Mouse (Mus musculus): ENCODE data around the gene Mocs3.

Mocs3 gene

DNA sequence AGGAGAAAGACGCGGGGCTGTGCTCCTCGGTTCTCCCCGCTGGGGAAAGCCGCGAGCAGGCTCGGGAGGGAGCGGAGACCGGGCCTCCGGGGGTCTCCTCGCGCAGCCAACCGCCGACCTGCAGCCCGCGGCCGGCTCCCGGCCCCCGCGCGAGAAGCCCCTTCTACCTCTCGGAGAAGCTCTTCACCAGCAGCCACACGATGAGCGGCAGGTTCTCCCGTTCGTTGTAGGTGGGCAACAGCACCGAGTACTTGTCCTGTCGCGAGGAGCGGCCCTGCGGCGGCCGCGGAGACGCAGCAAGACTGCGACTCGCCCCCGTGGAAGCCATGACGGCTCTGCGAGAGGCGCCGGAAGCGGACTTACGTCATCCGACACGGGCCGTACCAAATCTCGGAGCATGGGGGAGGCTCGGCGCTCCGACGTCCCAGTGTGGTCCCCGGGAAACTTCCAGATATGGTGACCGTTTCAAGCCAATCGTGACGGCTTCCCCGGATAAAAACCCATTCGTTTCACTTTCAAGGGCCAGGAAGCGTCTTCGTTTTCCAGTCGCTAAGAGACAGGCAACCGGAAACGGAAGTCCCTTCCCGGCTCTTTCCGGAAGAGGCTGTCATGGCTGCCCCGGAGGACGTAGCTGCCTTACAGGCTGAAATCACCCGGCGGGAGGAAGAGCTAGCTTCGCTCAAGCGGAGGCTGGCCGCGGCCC is at the start of gene Mocs3, which contains the start of the genes Gm20716 and Dpm1:
Mocs3 (plus strand) TSS at position 597 of the 703 bp plus-strand sequence.
Gm20716 (minus strand) TSS at position 339 of the 703 bp plus-strand sequence.
Dpm1 (minus strand) TSS at position 566 of the 703 bp plus-strand sequence.
- peak; percentile 92 for DNase-seq (ENCODE audit: low spot score)

DNA sequence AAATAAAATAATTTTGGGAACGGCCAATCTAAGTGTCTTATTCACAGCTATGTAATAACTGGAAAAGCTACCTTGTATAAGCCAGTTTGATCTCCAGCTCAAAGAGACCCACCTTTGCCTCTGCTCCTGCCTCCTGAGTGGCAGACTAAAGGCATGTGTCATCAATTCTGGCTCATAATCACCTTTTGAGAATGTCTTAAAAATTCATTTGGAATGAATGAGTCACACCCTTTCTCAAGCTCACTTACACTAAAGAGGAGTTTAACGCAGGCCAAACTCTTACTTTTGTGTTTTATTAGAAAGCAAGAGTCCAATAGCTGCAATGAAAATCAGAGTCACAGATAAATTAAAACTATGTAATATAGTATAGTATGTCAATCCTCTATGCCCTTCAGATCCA is 38.6 kb upstream of the Mocs3 start:
- DNase-seq (ENCODE audit: low spot score): no peak

DNA sequence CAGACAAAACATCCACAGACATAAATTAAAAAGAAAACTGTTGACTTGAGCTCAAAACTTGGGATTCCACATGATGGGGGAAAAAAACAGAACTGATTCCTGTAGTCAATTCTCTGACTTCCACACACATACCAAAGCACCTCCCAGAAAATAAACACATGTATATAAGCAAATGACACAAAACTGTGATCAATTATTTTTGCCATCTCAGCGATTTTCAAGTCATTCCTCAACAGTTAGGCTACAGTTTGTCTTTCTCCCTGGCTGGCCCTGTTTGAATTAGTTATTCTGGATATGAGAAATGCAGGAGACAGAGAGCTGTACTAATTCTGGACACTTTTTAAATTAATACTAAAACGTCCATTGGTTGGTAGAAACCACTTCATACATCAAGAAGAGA is 36.7 kb upstream of the Mocs3 start:
- no peak for DNase-seq (ENCODE audit: low spot score)

DNA sequence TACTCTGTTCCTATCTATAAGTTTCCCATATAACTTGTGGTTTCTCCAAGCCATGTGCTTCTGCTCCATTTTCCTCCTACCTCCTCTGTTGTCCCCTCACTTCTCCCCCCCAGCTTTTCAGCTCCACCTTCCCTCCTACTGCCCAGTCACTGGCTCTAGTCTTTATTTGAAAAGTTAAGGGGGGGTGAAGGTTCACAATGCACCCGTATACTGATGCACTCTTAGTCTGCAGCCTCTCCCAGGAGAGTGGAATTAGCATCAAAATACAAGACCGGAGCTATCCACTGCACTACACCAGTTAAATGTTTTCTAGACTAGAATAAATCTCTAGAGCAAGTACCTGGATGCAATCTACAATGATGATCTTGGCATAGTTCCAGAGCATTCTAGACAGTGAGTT is 34.7 kb upstream of the Mocs3 start:
- DNase-seq (ENCODE audit: low spot score): no peak

DNA sequence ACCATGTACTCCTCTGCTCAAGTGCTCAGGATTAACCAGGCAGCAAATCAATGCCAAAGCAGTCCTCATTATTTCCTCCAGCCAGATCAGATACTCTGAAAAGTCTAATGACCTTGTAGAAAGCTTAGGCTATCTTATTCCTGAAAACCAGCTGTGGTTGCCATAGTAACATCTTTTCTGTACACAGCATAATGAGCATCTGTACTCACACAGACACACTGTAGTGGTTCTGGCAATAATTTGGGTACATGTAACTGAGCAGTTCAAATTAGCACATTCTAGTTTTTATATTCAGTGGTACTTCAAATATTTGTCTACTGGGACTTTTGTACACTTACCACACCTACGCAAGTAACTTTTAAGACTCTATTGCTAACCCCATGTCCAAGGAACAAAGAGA is 32.0 kb upstream of the Mocs3 start:
- DNase-seq (ENCODE audit: low spot score): no peak

DNA sequence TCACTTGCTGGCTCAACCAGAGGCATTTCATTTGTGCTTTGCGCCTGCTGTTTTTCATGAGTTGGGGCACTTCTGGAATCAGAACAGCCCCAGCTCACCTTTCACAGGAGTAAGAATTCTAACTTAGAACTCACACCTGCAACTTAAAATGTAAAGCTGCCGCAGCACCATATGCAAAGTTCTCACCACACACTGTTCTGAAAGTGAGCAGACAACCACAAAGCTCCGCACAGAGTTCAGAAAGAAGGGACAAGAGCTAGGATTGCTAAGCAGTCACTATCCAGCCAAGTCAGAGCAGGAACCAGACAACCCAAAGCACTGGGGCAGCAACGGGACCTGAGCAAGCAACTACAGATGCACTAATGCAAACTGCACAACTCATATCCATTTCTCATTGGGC is 30.9 kb upstream of the Mocs3 start:
- no peak for DNase-seq (ENCODE audit: low spot score)

DNA sequence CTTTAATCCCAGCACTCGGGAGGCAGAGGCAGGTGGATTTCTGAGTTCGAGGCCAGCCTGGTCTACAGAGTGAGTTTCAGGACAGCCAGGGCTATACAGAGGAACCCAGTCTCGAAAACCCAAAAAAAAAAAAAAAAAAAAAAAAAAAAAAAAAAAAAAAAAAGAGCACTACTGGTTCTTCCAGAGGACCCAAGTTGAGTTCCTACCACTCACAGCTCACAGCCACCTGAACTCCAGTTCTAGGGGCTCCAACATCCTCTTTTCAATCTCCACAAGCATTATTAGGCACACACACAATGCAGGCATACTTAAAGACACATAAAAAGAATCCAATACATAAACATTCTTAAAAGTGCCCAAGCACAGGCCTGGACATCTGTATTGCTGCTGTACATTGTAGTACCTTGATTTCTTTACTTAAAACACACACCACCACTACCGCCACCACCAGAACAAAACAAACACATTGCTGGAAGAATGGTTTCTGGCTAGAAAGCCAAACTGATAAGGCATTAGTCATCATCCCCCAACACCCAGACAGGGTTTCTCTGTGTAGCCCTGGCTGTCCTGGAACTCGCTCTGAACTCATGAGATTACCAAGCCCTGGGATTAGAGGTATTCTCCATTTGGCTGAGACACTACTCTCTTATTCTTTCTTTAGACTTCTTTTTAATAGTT is 30.3 kb upstream of the Mocs3 start:
- DNase-seq (ENCODE audit: low spot score): peak; percentile 37

DNA sequence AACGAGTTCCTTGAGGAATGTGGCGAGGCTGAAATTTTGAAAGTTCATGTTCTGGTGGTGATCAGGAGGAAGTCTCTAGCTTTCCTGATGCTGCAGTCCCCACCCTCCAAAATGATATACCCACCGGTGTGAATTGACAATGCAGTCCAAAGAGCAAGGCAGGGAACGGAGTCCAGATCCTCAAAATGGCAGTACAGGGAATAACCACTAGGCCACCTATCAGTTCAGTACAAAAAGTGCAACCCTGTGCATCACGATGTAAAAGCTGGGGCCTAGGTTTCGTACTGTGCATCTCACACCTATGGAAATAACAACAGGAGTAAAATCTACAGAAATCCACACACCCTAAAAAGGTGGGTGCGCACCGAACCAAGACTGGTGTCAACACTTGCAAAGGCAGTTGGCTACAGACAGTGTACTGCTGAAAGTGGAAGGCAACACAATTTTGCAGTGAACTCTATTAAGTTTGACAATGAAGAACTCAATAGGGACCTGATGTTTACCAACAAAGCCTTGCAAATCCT is 25.9 kb upstream of the Mocs3 start:
- DNase-seq (ENCODE audit: low spot score): no peak

DNA sequence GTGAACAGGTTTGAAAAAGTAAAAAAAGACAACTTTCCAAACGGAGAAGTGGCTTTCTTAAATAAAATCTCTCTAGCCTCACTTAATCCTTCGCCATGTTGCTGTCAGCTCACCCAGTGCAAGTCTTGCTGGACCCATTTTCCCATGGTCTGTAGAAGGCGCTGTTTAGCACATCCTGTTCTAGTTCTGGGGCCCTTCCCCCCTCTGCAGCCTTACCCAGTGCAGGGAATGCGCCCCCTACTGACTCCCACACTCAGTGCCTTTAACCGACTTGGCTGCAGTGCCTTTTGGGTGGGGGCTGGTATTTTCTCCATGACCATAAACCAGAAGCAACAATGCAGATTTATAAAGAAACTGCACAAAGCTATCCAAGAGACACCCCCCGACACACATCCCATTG is 25.2 kb upstream of the Mocs3 start:
- DNase-seq (ENCODE audit: low spot score): peak; percentile 87

DNA sequence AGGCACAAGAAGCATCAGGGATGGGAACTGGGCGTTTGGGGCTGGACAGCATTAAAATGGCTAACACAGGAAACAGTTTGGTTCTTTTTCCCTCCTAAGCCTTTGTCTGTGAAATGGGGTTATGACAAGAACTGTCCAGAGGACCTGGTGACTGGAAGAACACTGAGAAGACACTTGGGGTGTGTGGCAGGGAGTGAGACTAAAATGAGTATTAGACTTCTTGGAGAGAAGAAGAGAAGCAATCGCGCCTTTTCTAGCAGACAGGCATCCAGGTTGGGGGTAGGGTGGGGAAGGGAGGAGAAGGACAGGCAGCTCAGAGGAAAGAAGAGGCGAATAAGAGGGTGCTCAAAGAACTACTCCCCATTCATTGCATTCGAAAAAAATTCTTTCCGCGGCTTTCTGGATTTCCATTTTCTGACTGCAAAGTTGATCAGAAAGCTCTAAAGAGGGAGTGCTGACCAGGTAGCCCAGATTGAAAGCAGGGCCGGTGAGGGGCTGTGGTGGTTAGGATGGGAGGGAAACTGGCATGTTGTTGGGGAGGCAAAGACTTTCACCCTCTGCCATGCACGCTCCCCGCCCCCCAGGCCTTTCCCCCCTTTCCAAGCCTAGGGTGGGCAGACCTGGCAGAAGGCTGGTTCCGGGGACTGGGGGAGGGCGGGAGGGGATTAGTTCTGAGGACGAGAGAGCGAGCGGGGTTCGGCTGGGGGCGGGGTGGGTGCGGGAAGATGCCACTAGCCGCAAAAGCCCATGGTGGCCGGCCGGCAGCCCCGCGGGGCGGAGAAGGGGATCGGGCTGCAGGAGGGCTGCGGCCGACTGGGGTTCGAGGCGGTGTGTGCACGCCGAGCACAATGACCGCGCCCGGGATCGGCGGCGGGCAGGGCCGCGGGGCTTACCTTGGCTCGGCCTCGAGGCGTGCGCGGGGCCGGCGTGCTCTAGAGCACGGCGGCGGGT is 24.5 kb upstream of the Mocs3 start:
- DNase-seq (ENCODE audit: low spot score): peak; percentile 55

DNA sequence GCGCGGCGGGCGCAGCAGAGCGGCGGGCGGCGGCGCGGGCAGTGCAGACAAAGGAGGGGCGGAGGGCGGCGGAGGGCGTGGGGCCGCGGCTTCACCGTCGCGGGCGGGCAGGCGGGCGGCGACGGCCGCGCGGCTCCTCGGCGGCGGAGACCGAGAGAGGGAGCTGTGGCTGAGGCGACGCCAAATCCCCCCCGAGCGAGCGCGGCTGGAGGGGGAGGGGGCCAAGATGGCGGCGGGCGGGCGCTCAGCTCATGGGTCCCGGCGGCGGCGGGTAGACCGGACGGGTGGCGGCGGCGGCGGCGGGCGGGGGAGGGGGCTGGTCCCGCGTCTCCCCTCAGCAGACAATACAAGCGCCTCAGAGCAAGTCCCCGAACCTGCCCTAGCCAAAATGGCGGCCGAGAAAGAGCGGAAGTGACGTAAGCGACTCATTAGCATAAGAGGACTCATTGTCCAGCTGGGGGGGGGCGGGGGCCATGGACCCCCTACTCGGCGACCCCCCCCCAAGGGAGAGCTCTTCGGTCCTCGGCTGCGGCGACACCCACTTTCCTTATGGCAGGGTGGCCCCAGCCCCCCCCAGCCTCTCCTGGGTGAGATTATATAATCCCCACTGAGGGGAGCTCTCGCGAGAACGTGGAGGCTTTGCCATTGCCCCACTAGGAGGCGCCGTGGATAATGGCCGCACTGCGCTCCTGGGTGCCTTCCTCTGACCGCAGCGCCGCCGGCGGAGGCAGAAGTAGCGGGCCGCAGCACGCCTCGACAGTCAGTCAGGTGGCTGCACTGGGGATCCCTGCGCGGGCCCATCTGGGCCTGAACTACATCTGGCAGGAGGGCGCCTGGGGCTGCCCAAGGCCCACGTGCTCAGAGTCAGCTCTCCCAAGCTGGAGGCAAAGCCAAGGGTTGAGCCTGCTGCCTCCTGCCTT is 23.4 kb upstream of the Mocs3 start, which contains the start of gene Adnp:
Adnp (minus strand) TSS at position 388 of the 920 bp plus-strand sequence.
- peak; percentile 97 for DNase-seq (ENCODE audit: low spot score)

DNA sequence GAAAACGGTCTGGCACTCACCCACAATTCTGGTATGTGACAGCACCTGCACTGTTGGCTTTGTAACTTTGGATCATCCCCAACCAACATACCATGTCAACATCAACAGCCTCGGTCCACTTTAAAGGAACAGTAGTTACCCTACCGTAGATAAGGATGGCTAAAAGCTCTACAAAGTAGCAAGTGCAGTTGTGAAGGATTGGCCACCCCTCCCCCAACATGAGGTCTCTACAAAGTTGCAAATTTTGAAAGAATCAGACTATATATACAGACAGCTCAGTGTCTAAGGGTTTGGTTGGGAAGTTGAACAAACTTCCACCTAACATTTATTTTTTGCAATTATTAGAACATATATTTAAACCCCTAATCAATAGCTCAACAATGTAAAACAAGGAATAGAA is 22.5 kb upstream of the Mocs3 start:
- DNase-seq (ENCODE audit: low spot score): no peak

DNA sequence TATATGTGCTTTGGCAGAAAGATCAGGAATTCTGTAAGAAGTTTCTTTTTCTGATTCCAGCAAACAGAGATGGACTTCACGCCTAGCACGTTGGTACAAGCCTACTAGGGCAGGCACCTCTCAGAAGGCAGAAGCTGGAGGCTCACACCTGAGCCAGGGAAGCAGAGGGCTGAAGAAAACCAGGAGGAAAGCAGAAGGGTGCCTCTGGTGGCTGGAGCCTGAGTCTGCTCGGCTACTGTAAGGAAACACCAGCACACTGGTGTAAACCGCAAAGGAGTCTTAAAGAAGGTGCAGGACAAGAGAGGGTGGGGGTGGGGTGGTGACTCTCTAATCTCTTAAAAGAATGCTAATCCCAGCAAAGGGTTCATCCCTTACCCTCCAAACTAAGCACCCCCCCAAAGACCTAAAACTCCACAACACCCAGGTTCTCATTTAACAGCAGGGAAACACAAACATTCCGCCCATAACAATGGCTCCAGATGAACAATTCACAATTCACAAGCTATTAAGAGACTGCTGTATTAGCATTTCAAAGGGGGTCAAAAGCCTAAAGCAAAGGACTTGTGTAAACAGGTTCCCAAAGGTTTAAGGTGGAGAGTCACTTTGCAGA is 16.5 kb upstream of the Mocs3 start:
- DNase-seq (ENCODE audit: low spot score): no peak

DNA sequence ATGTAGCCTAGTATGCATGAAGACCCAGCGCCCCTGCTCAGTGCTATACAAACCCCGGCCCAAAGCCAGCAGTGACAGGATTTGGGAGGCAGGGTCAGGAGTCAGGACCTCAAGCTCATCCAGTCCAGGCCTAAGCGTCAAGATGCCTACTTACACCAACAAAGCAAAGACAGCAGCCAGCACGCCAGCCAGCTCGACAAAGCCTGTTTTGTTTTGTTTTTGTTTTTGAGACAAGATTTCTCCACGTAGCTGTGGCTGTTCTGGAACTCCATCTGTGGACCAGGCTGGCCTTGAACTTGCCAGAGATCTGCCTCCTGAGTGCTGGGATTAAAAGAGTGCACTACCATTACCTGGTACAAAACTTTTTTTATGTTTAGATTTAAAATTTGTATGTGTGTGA is 7.1 kb upstream of the Mocs3 start:
- no peak for DNase-seq (ENCODE audit: low spot score)

DNA sequence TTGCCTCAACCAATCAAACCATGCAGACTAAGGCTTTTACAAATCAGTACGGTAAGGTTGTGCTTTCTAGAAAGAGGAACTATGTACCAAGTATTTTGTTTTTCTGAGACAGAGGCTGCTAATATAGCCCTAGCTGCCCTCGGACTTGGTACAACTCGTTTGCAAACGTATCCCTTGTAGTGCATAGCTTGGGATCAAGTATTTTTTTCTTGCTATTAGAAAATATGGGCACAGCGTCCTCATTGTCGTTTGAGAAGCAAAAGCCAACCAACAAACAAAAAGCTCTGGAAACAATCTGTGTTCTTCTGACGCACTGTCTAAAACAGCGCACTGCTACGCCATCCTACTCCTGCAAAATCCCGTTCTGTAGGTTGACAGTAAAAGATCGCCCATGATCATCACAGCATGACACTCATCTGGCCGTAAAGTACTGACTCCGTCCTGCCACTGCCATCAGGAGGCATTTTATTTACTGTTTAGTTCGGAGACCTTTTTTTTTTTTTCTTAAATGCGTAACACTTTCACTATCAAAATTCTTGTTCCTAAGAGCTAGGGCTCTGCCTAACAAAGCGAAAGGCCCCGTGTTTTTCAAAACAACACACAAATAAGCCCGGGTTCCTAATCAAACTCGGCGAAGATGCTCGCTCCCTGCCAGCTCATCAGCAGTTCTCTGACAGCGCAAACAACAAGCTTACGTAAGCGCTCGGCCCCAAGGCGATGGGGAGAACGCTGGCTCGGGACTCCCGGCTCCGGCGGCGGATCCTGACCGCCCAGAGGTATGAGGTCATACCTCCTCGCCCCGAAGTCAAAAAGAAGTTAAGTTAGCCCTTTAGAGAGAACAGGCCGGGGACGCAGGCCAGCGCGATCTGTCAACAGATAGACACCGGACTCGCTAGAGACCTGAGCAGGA is 1.1 kb upstream of the Mocs3 start:
- DNase-seq (ENCODE audit: low spot score): peak; percentile 31

DNA sequence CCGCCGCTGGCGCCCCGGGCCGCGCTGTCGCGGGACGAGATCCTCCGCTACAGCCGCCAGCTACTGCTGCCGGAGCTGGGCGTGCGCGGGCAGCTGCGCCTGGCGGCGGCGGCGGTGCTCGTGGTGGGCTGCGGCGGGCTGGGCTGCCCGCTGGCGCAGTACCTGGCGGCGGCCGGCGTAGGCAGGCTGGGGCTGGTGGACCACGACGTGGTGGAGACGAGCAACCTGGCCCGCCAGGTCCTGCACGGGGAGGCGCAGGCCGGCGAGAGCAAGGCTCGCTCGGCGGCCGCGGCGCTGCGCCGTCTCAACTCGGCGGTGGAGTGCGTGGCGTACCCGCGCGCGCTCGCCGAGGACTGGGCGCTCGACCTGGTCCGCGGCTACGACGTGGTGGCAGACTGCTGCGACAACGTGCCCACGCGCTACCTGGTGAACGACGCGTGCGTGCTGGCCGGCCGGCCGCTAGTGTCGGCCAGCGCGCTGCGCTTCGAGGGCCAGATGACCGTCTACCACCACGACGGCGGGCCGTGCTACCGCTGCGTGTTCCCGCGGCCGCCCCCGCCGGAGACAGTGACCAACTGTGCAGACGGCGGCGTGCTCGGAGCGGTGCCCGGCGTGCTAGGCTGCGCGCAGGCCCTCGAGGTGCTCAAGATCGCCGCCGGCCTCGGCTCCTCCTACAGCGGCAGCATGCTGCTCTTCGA is 500 bp downstream of the Mocs3 start:
- DNase-seq (ENCODE audit: low spot score): no peak

DNA sequence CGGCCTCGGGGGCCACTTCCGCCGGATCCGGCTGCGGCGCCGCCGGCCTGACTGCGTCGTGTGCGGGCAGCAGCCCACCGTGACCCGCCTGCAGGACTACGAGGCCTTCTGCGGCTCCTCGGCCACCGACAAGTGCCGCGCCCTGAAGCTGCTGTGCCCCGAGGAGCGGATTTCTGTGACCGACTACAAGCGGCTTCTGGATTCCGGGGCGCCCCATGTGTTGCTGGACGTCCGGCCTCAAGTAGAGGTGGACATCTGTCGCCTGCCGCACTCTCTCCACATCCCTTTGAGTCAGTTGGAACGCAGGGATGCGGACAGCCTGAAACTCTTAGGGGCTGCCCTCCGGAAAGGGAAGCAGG is 1.0 kb downstream of the Mocs3 start:
- no peak for DNase-seq (ENCODE audit: low spot score)

DNA sequence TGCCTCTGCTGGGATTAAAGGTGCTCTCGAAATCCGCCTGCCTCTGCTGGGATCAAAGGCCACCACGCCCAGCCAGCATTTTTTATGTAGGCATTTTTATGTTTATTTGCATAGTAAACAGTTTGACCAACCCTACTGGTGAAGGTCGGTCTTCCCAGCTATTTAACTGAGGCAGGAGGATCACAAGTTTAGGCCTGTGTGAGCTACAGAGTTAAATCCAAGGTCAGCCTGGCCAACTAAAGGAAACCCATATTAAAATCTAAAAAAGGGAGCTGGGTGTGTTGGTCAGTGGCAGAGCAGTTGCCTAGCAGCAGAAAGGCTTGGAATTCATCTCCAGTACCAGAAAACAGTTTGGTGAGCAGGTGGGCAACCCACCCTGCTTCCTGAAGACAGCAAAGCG is 2.9 kb downstream of the Mocs3 start:
- DNase-seq (ENCODE audit: low spot score): no peak

DNA sequence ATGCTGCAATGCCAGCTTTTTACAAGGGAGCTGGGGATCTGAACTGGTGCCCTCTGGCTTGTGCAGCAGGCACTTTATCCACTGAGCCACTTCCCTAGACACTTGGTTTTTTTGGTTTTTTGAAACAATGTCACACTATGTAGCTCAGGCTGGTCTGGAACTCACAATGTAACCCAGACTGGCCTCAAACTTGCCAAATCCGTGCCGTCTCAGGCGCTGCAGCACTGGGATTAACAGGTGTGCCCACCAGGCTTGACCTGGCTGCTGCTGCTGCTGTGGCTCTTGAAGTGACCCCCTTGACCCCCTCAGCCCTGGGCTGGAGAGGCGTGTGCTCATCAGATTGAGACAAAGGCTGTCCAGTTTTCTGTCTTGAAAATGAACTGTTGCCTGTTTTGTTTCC is 7.9 kb downstream of the Mocs3 start:
- no peak for DNase-seq (ENCODE audit: low spot score)
